Mouse (Mus musculus) G1E (cell line): ENCODE measurements around the gene Igflr1.

Experiments
- CTCF ChIP-seq: IDR thresholded peaks from 2 replicates; pipeline ENCODE4 v1.5.1; 2012; ENCODE audit warnings: low read depth, low read length, inconsistent platforms, mixed read lengths
- GATA1 ChIP-seq: IDR thresholded peaks from 2 replicates; pipeline ENCODE4 v1.6.1; 2012; ENCODE audit warnings: borderline replicate concordance, low read length, inconsistent platforms, mixed read lengths
- POLR2AphosphoS5 ChIP-seq: IDR thresholded peaks from 2 replicates; pipeline ENCODE4 v1.6.1; 2012; ENCODE audit warnings: low read depth, low read length, inconsistent platforms; ENCODE audit not compliant: insufficient replicate concordance
- TAL1 ChIP-seq: conservative IDR thresholded peaks from 2 replicates; pipeline ENCODE4 v1.6.1; 2012; ENCODE audit warnings: low read depth, low read length, inconsistent platforms, mixed read lengths

- TF ChIP-seq TAL1 = no peak
- TF ChIP-seq CTCF = no peak
- TF ChIP-seq GATA1 = no peak
- TF ChIP-seq POLR2AphosphoS5 = no peak
These were observed 8.2 kb upstream of the Igflr1 start for GRCm38 (mm10) chr7:30556894-30557536.
